23 mouse cellular contexts compared by ENCODE assay signal in the genomic region with DNA sequence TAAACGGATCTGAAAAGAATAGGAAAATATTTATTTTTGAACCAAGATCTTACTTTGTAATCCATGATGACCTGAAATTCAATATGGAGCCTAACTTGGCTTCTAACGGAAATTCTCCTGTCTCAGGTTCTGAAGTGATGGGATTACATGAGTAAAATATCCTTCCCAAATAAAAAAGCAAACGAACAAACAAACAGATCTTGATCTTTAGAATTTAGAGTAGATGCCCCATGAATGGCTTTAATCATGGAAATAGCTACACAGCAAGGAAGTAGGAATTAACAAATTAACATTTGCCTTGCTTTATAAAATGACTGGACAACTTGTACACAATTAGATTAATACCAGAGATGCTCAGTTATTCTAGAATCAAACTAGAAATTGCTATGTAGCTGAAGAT.
DNase-seq lines count a peak whose midpoint lies in the region; ATAC-seq and TF ChIP-seq lines count a peak whose summit lies in the region.
"Had no signal": no experiment of that assay in that cellular context is flagged by ENCODE, and none has a peak within 500 bp of the region (broad histone marks: within the 10 kb centered on the region; RNA-seq: fewer than 3 reads in every experiment).

No protein-coding gene starts in this region.

- ATAC-seq in hindbrain, embryonic 12.5 days (ENCODE audit: low FRiP score) = no peak
- ATAC-seq in hindbrain, embryonic 11.5 days (ENCODE audit: low FRiP score) = no peak
- no peak for ATAC-seq in hindbrain, embryonic 14.5 days (ENCODE audit: low FRiP score)
- ATAC-seq in midbrain, embryonic 16.5 days = no peak
- ATAC-seq: inflammation-experienced regulatory T-cells, adult 6 months; liver, postnatal 0 days; lung, postnatal 0 days had no signal

- no peaks in the 10 kb centered on the region for H3K9me3 ChIP-seq in hindbrain, embryonic 12.5 days (replicated peaks)
- no peaks in the 10 kb centered on the region for H3K9me3 ChIP-seq in hindbrain, embryonic 11.5 days (ENCODE audit: control insufficient read depth, low read length)
- H3K9me3 ChIP-seq in hindbrain, embryonic 14.5 days (ENCODE audit: control insufficient read depth, low read length) = no peaks in the 10 kb centered on the region
- H3K9me3 ChIP-seq in midbrain, embryonic 16.5 days (replicated peaks; ENCODE audit: control insufficient read depth, low read length, poor library complexity, severe bottlenecking) = no peaks in the 10 kb centered on the region
- H3K9me3 ChIP-seq: limb, embryonic 12.5 days; midbrain, embryonic 12.5 days had no signal

- DNase-seq in hindbrain, embryonic 11.5 days (ENCODE audit: low spot score) = no peak
- peak; percentile 51 for DNase-seq in brain, embryonic 14.5 days (ENCODE audit: low read depth)
- no peak for DNase-seq in hindbrain, embryonic 14.5 days (ENCODE audit: low spot score)
- DNase-seq in thymus, adult 18-20 months = no peak
- no peak for DNase-seq in embryo, embryonic 9.5 days (ENCODE audit: extremely low spot score)
- DNase-seq: adrenal gland, postnatal 36 days; cerebellum, adult 11 months; cerebellum, adult 9-11 months; gastrocnemius, postnatal 36 days; heart, adult 2 months; kidney, adult 18-20 months; layer of hippocampus, postnatal 36 days; liver, postnatal 0 days; right cerebral cortex, postnatal 25 days; spleen, adult 18-20 months had no signal

- no peak for TF ChIP-seq CTCF in brain, embryonic 14.5 days (IDR thresholded peaks at IDR 0.05; ENCODE audit: borderline replicate concordance, extremely low read depth, insufficient read depth, insufficient read length)

- WGBS in hindbrain, embryonic 12.5 days = 71% methylated on average over 3 of the region's 3 CpGs
- 74% methylated on average over 3 of the region's 3 CpGs for WGBS in hindbrain, embryonic 11.5 days
- WGBS in hindbrain, embryonic 14.5 days = 71% methylated on average over 3 of the region's 3 CpGs
- WGBS in midbrain, embryonic 16.5 days = 59% methylated on average over 3 of the region's 3 CpGs

- no peaks in the 10 kb centered on the region for H3K27me3 ChIP-seq in hindbrain, embryonic 12.5 days
- no peaks in the 10 kb centered on the region for H3K27me3 ChIP-seq in hindbrain, embryonic 11.5 days (ENCODE audit: control insufficient read depth, insufficient read depth, low read length)
- no peaks in the 10 kb centered on the region for H3K27me3 ChIP-seq in hindbrain, embryonic 14.5 days (ENCODE audit: control insufficient read depth, insufficient read depth, low read length)
- no peaks in the 10 kb centered on the region for H3K27me3 ChIP-seq in midbrain, embryonic 16.5 days (ENCODE audit: control insufficient read depth, insufficient read depth, low read depth, low read length)
- H3K27me3 ChIP-seq: midbrain, embryonic 12.5 days had no signal

- H3K36me3 ChIP-seq in hindbrain, embryonic 12.5 days = no peaks in the 10 kb centered on the region
- no peaks in the 10 kb centered on the region for H3K36me3 ChIP-seq in hindbrain, embryonic 11.5 days (ENCODE audit: control insufficient read depth, insufficient read depth, low read length)
- no peaks in the 10 kb centered on the region for H3K36me3 ChIP-seq in hindbrain, embryonic 14.5 days (replicated peaks; ENCODE audit: control insufficient read depth, insufficient read depth)
- H3K36me3 ChIP-seq in midbrain, embryonic 16.5 days (ENCODE audit: control insufficient read depth, insufficient read depth, low read length) = no peaks in the 10 kb centered on the region
- H3K36me3 ChIP-seq: limb, embryonic 12.5 days; midbrain, embryonic 12.5 days had no signal

- H3K9ac ChIP-seq in hindbrain, embryonic 12.5 days = no peak overlapping the region
- H3K9ac ChIP-seq in hindbrain, embryonic 11.5 days (ENCODE audit: low read depth, low read length) = no peak overlapping the region
- H3K9ac ChIP-seq in hindbrain, embryonic 14.5 days = no peak overlapping the region
- H3K9ac ChIP-seq in midbrain, embryonic 16.5 days (ENCODE audit: low read depth, low read length) = no peak overlapping the region
- H3K9ac ChIP-seq: limb, embryonic 12.5 days; liver, postnatal 0 days; midbrain, embryonic 12.5 days had no signal

- no peak for TF ChIP-seq POLR2A in brain, embryonic 14.5 days (IDR thresholded peaks at IDR 0.05; ENCODE audit: borderline replicate concordance, extremely low read depth, insufficient read depth, insufficient read length, poor library complexity, severe bottlenecking)

- H3K4me1 ChIP-seq in hindbrain, embryonic 12.5 days = peaks cover 7% of the 10 kb centered on the region; the same call in 1 of the 2 replicates
- H3K4me1 ChIP-seq in hindbrain, embryonic 11.5 days (replicated peaks; ENCODE audit: control insufficient read depth, insufficient read depth, low read length) = no peaks in the 10 kb centered on the region
- peaks cover 34% of the 10 kb centered on the region for H3K4me1 ChIP-seq in hindbrain, embryonic 14.5 days (replicated peaks; ENCODE audit: control insufficient read depth, insufficient read depth, low read length)
- H3K4me1 ChIP-seq in midbrain, embryonic 16.5 days (ENCODE audit: control insufficient read depth, insufficient read depth, low read length) = peaks cover 23% of the 10 kb centered on the region

- no peak overlapping the region for H3K4me2 ChIP-seq in hindbrain, embryonic 12.5 days (replicated peaks)
- no peak overlapping the region for H3K4me2 ChIP-seq in hindbrain, embryonic 11.5 days (replicated peaks; ENCODE audit: low read depth, low read length)
- no peak overlapping the region for H3K4me2 ChIP-seq in hindbrain, embryonic 14.5 days (replicated peaks)
- no peak overlapping the region for H3K4me2 ChIP-seq in midbrain, embryonic 16.5 days (ENCODE audit: low read length)
- H3K4me2 ChIP-seq: limb, embryonic 12.5 days; liver, embryonic 11.5 days; midbrain, embryonic 12.5 days had no signal

- no peak overlapping the region for H3K4me3 ChIP-seq in hindbrain, embryonic 12.5 days
- H3K4me3 ChIP-seq in hindbrain, embryonic 11.5 days (ENCODE audit: low read depth, low read length) = no peak overlapping the region
- no peak overlapping the region for H3K4me3 ChIP-seq in hindbrain, embryonic 14.5 days (replicated peaks; ENCODE audit: low read length)
- no peak overlapping the region for H3K4me3 ChIP-seq in midbrain, embryonic 16.5 days (ENCODE audit: low read depth, low read length)
- H3K4me3 ChIP-seq: heart, adult 2 months; limb, embryonic 12.5 days; midbrain, embryonic 12.5 days had no signal

- peak overlapping the region; percentile 67; the same call in 1 of the 2 replicates for H3K27ac ChIP-seq in hindbrain, embryonic 12.5 days
- no peak overlapping the region for H3K27ac ChIP-seq in hindbrain, embryonic 11.5 days (ENCODE audit: low read depth, low read length)
- H3K27ac ChIP-seq in hindbrain, embryonic 14.5 days = peak overlapping the region; percentile 30
- H3K27ac ChIP-seq in midbrain, embryonic 16.5 days (ENCODE audit: low read length) = peak overlapping the region; percentile 69; the same call in 1 of the 2 replicates
- H3K27ac ChIP-seq: heart, adult 2 months; kidney, postnatal 0 days; limb, embryonic 12.5 days; midbrain, embryonic 12.5 days had no signal
